Mouse (Mus musculus): ENCODE measurements around the gene Znrf2.
A peak's percentile ranks its signal among the peaks of the same experiment; 100 is the strongest.
"Not testable (repeated sequence)": the region's sequence is repeated elsewhere in the genome, so short reads cannot be mapped to it uniquely, and the experiment has no call there.

The Znrf2 gene

DNA sequence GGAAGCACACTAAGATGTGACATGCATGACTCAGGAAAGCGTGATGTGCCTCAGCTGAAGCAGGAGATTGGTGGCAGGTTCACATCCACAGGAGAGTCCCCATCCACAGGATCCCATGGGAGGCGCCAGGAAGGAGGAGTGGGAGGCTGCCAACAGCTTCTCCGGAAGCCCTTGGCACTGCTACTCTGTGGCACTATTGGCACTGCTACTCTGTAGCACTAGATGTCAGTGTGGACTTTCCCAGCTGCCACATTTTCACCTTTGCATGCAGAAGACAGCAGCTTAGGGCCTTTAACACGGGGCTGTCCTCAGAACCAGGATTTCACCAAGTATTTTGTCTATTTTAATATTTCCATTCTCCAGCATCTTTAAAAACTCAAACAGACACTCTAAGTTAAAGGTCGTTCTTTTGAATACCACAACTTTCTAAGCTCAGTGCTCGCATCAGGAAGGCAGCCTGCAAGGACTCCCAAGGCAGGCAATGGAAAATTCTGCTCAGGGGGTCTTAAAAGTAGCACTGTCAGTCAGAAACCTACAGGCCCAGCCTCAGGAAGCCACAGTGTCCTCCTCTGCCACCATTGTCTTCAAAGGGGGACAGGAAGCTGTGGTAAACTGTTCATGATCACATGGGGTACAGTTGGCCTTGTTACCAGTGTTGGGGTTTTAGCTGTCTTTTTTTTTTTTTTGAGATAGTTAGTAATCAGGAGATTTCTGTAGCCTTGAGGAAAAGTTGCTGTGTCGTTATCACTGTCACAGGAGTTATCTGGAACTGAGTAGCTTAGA, 7.0 kb upstream of the Znrf2 start:
- no peak for DNase-seq (ENCODE audit: low read depth)

DNA sequence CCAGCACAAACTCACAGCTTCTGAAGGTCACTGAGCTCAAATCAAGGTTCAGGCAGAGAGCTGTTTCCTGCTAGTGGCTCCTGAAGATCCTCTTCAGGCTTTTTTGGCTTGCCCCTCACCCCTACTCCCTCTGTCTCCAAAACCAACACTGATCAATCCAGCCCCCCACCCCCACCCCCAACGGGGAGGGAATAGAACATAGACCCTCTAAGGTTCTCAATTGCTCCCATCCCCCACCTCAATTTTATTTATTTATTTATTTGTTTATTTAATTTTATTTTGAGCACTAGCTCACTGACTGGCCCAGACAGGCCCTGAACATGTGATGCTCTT, 6.4 kb upstream of the Znrf2 start:
- DNase-seq (ENCODE audit: low read depth) = no peak

DNA sequence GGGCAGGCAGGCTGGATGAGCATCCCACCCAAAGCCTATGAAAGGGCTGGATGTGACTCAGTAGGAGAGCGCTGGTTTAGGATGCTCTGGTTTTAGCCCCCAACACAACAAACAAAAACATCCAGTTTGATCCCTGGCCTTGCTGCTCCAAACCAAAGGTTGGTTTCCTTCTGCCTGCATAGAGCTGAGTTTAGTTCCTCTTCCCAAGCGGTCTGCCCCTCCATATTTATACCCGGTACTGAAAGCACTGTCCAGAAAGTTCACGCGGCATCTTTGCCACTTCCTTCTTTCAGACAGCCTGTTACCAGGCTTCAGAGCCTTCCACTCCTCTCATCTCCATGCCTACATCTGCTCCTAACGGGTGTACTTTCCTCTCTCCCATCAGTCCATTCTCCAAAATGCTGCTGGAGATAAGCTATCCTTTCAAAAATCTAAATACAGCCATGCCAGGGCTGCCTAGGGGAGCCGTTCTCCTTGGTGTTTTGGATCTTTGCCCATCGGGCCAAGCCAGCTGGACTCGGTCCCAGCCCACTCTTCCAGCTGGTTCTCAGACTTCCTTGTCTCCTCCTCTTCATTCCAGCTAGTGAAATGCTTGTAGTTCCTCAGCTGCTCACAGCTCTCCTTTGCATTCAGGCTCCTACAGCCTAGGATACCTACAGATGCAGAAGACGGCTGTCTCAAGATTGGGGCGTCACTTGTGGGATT, 5.0 kb upstream of the Znrf2 start:
- no peak for DNase-seq (ENCODE audit: low read depth)

DNA sequence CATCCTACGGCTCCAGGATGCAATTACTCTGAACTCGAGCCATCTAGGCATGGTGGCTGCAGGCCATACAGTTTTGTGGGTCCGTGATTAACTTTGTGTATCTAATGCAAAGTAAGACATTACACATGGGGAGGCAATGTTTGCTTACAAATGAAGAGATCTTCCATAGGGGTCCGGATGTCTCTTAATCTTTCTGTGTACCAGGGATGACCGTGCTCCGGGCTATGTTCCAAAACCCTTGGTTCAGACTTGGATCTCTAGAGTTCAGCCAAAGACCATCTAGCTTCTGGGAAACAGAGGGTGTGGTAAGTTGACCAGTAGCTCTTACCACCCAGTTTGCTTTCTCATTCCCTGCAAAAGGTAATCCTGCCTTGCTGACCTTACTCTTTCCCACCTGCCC, 4.4 kb upstream of the Znrf2 start:
- no peak for DNase-seq (ENCODE audit: low read depth)

DNA sequence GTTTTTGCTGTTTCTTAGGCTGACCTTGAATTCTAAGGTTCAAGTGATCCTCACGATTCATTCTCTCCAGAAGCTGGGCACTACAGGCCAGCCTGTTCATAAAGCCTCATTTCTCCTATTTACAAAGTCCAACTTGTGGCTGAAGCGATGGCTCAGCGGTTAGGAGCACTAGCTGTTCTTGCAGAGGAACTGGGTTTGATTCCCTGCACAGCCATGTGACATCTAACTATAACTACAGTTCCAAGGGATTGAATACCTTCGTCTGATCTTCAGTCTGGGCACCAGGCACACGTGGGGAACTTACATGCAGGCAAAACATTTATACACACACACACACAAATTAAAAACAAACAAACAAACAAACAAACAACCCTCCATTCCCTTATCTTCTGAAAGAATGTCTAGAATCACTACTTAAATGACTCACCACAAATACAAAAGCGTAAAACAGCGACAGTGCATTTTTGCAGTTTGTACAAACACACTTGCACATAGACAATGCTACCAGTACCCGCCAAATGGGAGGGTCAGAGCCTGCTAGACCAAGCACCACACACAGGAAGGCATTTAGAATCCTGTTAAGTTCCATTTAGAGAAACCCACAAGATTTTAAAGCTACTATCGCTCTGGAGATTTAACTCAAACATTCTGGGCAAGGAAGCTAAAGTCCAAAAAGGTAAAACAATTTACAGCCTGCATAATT, 1.1 kb upstream of the Znrf2 start:
- no peak for DNase-seq (ENCODE audit: low read depth)

DNA sequence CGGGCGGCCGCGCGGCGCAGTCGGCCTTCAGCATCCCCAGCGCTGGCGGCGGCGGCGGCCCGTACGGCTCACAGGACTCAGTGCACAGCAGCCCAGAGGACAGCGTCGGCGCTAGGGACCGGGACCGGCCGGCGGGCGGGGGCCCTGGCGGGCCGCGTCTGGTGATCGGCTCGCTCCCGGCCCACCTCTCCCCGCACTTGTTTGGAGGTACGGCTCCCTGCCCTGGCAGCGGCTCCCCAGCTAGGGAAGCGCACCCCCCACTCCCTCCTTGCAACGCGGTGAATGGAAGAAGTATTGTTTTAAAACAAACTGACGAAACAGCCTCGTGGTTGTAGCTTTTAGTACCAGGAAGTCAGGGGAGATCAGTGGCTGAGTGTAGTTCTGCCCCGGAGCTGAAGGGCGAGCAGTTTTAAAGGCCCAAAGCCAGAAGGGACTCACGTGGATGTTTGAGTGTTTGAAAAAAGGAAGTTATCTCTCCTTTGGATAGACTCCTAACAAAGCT, 601 bp downstream of the Znrf2 start:
- DNase-seq (ENCODE audit: low read depth) = peak; percentile 53

DNA sequence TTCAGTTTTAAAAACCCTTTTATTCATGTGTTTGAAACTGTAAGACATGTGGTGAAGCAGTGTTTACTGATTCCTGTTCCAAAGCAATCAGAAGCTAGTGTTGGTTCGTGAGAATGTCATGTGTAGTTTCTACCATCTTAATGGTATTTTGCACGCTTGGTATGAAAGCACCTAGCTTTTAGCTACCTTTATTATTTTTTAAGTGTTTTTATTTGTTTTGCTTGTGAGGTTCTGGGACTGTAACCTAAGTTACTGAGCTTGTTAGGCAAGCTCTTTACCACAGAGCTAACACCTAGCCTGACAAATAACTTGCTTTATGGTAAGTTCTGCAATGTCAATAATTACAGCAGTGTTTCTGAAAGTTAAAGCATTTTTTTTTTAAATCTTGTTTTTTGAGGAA, 1.7 kb downstream of the Znrf2 start:
- no peak for DNase-seq (ENCODE audit: low read depth)

DNA sequence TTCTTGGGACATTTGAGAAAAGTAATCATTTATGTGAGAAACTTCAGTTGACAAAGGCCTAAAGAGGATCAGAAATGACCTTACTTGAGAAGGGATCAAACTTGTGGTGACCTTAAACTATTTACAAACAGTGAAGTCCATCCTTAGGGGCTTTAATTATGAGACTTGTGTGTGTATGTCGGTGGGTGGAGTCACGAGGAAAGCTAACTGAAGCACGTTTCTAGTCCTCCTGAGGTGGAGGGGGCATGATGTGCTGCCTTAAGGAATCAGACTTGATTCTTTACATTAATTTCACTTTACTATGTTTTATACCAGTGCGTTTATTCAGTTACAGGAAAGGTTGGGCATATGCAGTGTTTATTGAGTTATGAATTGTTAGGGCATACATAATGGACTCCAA, 2.6 kb downstream of the Znrf2 start:
- DNase-seq (ENCODE audit: low read depth) = no peak

DNA sequence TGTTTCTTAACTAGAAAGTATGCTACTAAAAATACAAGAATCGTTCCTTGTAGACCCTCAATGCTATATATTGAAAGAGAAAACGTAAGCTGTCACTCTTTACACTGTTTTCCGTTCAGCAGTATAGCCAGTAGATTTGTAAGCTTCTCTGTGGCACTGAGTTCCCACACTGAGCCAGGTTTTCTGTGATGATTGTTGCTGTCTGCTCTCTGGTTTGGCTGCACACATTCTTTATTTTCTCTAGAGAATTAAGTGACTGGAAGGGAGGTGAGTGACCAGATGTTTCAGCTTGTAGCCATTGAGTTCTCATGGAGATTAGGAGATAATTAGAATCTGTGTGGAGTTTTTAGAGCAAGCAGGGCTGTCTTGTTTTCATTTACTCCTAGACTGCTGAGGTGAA, 3.0 kb downstream of the Znrf2 start:
- DNase-seq (ENCODE audit: low read depth) = no peak

DNA sequence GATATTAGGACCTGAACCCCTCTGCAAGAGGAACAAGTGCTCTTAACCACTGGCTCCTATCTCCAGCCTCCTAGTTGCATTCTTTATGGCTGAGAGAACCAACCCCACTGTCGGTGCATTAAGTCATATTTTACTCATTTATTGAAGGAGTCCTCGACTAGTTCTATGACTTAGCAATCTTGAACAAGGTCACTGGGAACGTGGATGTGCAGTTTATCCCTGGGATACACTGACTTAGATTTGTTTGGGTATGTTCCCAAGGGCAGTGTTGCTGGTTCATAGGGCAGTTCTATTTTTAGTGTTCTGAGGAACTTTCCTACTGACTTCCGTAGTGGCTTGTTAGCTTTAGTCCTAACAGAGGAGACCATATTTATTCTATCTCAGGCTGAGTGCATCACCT, 5.6 kb downstream of the Znrf2 start:
- no peak for DNase-seq (ENCODE audit: low read depth)

DNA sequence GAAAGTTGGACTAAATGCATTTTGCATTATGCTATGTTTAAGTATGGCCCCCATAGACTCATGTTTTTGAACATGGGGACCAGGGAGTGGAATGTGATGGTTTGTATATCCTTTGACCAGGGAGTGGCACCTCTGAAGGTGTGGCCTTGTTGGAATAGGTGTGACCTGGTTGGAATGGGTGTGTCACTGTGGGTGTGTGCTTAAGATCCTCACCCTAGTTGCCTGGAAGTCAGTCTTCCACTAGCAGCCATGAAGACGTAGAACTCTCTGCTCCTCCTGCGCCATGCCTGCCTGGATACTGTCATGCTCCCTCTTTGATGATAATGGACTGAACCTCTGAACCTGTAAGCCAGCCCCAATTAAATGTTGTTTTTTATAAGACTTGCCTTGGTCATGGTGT, 7.8 kb downstream of the Znrf2 start:
- not testable (repeated sequence) for DNase-seq (ENCODE audit: low read depth)

DNA sequence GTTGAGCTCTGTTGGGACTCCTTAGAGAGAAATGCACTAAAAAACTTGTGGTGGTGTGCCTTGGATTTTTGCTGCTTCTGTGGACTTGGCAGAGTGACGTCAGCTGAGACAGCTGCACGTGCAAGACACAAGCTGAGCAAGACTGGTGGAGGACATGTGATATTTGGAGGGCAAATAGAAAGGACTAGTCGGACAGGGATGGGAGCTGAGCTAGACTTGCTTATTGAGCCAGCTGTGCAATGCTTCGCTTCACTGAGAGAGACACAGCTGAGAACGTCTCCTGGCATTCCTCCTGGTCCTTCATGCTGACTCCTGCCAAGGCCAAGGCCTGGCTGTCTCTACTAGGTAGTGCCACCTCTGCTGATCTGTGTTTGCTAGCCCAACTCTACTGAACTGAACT, 10.8 kb downstream of the Znrf2 start:
- no peak for DNase-seq (ENCODE audit: low read depth)

DNA sequence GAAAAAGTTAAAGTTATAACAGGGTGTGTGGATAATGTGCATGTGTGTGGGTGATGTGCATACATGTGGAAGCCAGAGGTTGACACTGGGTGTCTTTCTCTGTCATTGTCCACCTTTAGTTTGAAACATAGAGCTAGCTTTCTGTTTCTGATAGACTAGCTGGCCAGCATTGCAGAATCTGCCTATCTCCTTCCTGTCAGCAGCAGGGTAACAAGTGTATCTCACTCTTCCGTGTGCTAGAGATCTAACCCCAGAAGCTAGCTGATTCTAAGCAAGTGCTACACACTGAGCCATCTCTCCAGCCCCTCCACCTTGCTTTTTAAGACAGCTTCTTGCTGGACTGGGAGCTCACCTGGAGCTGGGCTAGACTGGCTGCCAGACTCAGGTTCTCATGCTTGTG, 11.6 kb downstream of the Znrf2 start:
- no peak for DNase-seq (ENCODE audit: low read depth)

DNA sequence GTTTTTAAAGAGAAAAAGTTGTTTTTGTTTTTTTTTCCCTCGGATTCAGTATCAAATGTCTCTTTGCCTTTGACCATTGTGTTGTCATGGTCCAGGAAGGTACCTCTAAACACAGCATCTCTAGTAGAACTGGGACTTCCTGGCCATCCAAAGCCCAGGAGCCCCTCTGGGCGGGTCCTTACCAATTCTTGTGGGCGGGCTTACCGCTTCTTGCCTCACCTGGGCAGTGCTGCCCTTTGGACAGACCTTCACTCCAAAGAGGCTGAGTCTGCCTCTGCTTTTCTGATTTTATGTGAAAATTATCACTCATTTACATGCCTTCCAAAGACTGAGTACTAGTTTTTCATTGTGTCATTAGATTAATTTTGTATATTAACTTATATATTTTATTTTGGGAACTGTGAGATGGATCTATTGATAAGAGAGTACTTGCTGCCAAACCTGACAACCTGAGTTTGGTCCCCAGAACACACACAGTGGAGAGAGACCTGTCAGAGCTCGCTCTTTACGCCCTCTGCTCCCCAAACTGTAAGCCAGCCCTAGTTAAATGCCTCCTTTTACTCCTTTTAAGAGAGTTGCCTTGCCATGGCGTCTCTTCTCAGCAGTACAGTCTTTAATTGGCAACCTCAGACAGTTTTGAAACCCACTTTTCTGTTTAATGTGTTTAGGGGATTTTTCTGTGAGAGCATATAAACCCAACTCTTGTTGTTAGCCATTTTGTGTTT, 13.5 kb downstream of the Znrf2 start:
- no peak for DNase-seq (ENCODE audit: low read depth)

DNA sequence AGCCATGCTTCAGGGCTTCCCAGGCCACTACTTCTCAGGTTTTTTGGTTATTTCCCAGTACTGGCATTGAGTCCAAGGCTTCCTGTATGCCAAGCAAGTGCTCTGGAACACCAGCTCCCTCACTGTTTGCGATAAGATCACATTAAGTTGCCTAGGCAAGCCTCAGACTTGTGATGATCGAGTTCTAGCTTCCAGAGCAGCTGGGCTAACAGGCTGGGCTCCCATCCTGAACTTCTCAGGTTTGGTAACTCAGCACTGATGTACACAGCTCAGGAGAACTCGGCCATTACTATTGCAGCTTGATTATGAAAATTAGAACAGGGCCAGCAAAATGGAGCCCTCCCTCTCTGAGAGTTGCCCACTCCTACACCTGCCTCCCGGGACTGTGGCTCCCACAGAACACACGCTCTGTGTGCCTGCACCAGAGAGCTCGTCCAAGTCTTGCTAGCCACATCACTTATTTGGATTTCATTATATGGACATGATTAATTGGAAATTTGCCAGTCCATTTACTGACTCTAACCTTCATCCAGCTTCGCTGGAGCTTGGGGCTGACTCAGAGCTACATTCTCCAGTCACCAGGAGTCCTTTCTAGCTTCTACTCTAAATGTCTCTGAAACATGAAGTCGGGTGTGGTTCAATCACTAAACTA, 14.5 kb downstream of the Znrf2 start:
- DNase-seq (ENCODE audit: low read depth) = no peak

DNA sequence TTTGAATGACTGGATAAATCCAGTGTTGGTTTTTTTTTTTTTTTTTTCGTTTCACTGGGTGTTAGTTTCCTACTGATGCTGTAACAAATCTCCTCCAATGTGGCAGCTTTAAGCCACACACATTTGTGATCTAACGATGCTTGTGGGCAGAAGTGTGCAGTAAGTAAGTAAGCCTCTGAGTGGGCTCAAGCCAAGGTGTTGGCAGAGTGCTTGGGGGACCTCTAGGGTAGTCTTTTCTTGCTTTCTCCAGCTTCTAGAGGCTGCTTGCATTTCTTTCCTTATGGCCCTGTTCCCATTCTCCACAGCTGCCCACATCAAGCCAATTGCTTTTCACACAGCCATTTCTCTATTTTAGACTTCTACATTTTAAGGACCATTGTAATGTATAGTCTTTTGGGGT, 16.7 kb downstream of the Znrf2 start:
- DNase-seq (ENCODE audit: low read depth) = no peak

DNA sequence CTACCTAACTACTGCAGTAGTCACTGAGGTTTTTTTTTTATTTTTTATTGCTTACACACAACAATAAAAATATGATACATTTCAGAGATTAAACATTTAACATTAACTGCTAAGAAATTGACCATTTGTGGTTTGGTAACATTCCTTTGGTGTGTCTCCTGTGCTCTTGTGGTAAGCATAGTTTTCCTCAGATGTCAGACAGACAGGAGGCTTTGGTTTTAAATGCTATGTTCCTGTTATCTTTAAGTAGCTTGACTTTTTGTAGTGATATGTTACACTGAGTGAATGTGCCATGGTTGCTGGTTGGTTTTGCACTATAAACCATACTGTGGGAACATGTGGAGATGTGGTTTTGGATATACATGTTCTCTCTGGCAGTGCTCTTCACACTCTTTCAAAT, 19.9 kb downstream of the Znrf2 start:
- DNase-seq (ENCODE audit: low read depth) = no peak

DNA sequence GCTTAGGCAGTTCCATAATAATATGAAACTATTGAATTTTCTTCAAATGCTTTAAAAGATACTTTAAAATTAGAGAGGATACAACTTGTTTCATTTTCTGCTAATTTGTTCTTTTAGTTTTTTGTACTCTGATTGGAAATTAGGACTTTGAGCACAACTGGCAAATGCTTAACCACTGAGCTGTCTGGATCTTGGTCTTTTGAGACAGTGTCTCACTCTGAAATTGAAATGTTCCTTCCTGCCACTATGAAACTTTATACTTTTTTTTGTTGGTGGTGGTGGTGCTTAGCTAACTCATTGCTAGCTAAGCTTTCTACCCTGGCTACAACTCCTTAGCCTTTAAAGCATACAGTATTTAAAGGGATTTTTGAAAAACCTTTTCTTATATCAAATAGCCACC, 24.7 kb downstream of the Znrf2 start:
- DNase-seq (ENCODE audit: low read depth) = no peak

DNA sequence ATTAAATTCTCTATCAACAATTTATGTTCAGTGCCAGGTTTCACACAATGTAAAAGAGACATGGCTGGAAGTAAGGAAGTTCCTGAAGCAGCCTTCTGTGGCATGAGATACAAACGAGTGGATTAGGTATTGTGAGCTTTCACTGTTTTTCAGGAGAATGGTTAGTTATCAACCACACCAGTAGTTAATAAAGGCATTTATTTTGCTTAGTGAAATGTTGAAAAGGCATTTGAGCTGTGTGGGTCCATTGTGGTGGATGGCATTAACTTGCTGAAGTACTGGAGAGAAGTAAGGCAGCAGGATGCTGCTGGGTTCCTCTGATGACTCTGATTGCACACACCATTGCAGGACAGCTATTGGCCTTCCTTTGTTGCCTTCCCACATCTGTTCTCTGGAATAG, 25.3 kb downstream of the Znrf2 start:
- no peak for DNase-seq (ENCODE audit: low read depth)

DNA sequence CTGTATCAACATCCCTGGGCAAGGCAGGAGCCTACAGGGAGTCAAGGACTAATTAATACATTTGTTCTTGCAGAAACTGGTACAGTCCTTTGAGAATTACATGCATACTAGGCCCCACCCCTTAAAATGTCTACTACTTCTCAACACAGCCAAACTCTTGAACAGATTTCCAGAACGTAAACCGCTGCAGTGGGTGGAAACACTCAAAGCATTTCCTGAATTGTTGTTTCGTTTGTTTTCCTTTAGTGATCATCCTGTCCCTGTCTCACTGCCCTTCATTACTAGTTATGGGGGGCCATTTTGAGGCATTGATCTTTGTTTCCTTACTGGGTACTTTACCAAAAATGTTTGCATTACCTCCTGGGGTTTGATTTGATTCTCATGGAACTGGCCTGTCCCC, 31.8 kb downstream of the Znrf2 start:
- no peak for DNase-seq (ENCODE audit: low read depth)

DNA sequence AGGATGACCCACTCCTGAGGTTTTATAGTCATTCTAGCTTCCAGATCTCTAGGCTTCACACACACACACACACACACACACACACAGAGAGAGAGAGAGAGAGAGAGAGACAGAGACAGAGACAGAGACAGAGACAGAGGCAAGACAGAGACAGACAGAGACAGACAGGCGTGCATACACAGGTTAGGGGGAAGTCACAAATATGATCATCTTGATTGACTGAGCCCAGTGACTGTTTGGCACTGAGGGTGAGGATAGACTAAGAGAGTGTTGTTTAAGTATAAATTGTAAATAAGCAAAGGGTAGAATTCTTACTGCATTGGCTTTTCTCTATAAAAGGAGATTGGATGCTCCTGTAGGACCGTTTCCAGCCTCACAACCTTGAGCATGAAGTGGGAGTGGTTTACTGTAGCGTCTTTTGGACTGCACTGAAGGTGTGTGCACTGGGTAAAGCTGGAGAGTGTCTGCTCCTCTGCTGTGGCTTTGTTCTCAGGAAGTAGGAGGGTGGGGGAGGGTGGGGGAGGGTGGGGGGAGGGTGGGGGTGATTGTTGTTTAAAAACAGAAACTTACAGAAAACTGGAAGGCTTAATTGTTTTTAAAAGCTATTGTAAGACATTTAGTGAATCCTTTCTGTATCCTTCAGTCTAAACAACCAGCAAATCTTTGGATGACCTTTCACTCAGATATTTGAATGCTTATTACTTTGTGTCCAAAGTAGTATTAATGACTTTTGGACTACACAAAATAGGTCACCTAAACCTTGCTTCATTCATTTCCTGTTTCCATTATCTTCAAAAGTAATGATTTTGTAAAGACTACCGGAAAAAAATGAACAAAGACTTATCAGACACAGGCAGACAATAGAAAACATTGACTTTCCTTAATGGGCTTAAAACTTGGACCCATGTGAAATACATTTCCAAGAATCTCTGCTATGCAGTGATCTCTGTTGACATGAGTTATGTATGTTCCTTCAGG, 32.8 kb downstream of the Znrf2 start:
- DNase-seq (ENCODE audit: low read depth) = no peak
